Mouse (Mus musculus): Measurements from ENCODE around the gene Haus8. TPM values are rescaled to one million over a fixed set of nuclear protein-coding genes. Genes with fewer than 3 reads are reported as not detected.

The Haus8 gene
- total RNA-seq, 2 experiments from 2014 or later: 49.9 to 69.7 TPM

Other genes starting within 250 kb of the Haus8 start
- 26.3 and 29.3 TPM in 2 replicates for gene Myo9b, start 220 bp downstream of the Haus8 start, total RNA-seq (2015; ENCODE audit: low replicate concordance)
- 23.4 and 32.3 TPM in 2 replicates for gene Myo9b, start 220 bp downstream of the Haus8 start, total RNA-seq (2017; ENCODE audit: low replicate concordance)
- 46.1 and 99.8 TPM in 2 replicates for gene Use1, start 93.9 kb upstream of the Haus8 start, total RNA-seq (2015; ENCODE audit: low replicate concordance)
- gene Use1, start 93.9 kb upstream of the Haus8 start, total RNA-seq (2017; ENCODE audit: low replicate concordance): 48.1 and 59.2 TPM in 2 replicates
- 1.7 and 13.7 TPM in 2 replicates for gene Ocel1, start 98.4 kb upstream of the Haus8 start, total RNA-seq (2015; ENCODE audit: low replicate concordance)
- gene Ocel1, start 98.4 kb upstream of the Haus8 start, total RNA-seq (2017; ENCODE audit: low replicate concordance): 10.4 and 10.7 TPM in 2 replicates
- gene Nr2f6, start 109.0 kb upstream of the Haus8 start, total RNA-seq (2015; ENCODE audit: low replicate concordance): not detected in 2 replicates
- 1.4 and 6.7 TPM in 2 replicates for gene Nr2f6, start 109.0 kb upstream of the Haus8 start, total RNA-seq (2017; ENCODE audit: low replicate concordance)
- gene Ushbp1, start 122.9 kb upstream of the Haus8 start, total RNA-seq (2015; ENCODE audit: low replicate concordance): not detected in 2 replicates
- gene Ushbp1, start 122.9 kb upstream of the Haus8 start, total RNA-seq (2017; ENCODE audit: low replicate concordance): 0.64 TPM in 1 of 2 replicates, not detected in the other
- gene Babam1, start 123.9 kb upstream of the Haus8 start, total RNA-seq (2015; ENCODE audit: low replicate concordance): 35.0 and 51.6 TPM in 2 replicates
- gene Babam1, start 123.9 kb upstream of the Haus8 start, total RNA-seq (2017; ENCODE audit: low replicate concordance): 22.3 and 44.8 TPM in 2 replicates
- 208 and 222 TPM in 2 replicates for gene Ankle1, start 133.1 kb upstream of the Haus8 start, total RNA-seq (2015; ENCODE audit: low replicate concordance)
- 343 and 473 TPM in 2 replicates for gene Ankle1, start 133.1 kb upstream of the Haus8 start, total RNA-seq (2017; ENCODE audit: low replicate concordance)
- gene Abhd8, start 190.7 kb upstream of the Haus8 start, total RNA-seq (2015; ENCODE audit: low replicate concordance): 1.3 and 1.4 TPM in 2 replicates
- gene Abhd8, start 190.7 kb upstream of the Haus8 start, total RNA-seq (2017; ENCODE audit: low replicate concordance): 3.0 and 4.5 TPM in 2 replicates
- 23.1 and 38.2 TPM in 2 replicates for gene Mrpl34, start 192.0 kb upstream of the Haus8 start, total RNA-seq (2015; ENCODE audit: low replicate concordance)
- gene Mrpl34, start 192.0 kb upstream of the Haus8 start, total RNA-seq (2017; ENCODE audit: low replicate concordance): 14.1 and 17.5 TPM in 2 replicates
- 23.9 and 35.7 TPM in 2 replicates for gene Dda1, start 196.3 kb upstream of the Haus8 start, total RNA-seq (2015; ENCODE audit: low replicate concordance)
- gene Dda1, start 196.3 kb upstream of the Haus8 start, total RNA-seq (2017; ENCODE audit: low replicate concordance): 17.8 and 18.1 TPM in 2 replicates
- not detected in 2 replicates for gene Ano8, start 213.0 kb upstream of the Haus8 start, total RNA-seq (2015; ENCODE audit: low replicate concordance)
- gene Ano8, start 213.0 kb upstream of the Haus8 start, total RNA-seq (2017; ENCODE audit: low replicate concordance): 0.13 TPM in 1 of 2 replicates, not detected in the other
- 2.1 and 4.0 TPM in 2 replicates for gene Gtpbp3, start 215.2 kb upstream of the Haus8 start, total RNA-seq (2015; ENCODE audit: low replicate concordance)
- gene Gtpbp3, start 215.2 kb upstream of the Haus8 start, total RNA-seq (2017; ENCODE audit: low replicate concordance): 0.83 and 4.0 TPM in 2 replicates
- gene Plvap, start 238.8 kb upstream of the Haus8 start, total RNA-seq (2015; ENCODE audit: low replicate concordance): not detected in 2 replicates
- gene Plvap, start 238.8 kb upstream of the Haus8 start, total RNA-seq (2017; ENCODE audit: low replicate concordance): not detected in 2 replicates